ENCODE assay signal across 10 mouse cellular contexts in the genomic region with DNA sequence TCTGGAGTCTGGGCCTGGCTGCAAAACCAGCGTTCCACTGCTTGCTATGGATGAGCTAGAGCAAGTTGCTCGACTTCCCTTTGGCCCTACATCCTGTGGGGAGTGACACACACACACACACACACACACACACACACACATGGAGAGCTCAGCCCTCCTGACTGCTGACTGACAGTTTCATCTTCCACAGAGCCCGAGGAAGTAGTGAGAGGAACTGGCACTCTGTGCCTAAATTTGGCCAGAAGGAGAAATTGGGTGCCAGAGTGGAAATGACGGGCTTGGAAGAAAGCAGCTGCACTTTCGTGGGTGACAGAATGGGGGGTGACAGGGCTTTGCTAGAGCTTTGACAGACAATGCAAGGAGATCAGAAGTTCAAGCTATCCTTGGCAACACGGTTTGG. TPM values are rescaled to one million over a fixed set of nuclear protein-coding genes. Genes with fewer than 3 reads are reported as not detected.
A peak's percentile ranks its signal among the peaks of the same experiment; 100 is the strongest.
DNase-seq lines count a peak whose midpoint lies in the region; ATAC-seq and TF ChIP-seq lines count a peak whose summit lies in the region.
"Had no signal": no experiment of that assay in that cellular context is flagged by ENCODE, and none has a peak within 500 bp of the region (broad histone marks: within the 10 kb centered on the region; RNA-seq: fewer than 3 reads in every experiment).

No protein-coding gene starts in this region.

- TF ChIP-seq CTCF in heart, adult 2 months (IDR thresholded peaks at IDR 0.05) = no peak
- TF ChIP-seq CTCF in CH12.LX (conservative IDR thresholded peaks at IDR 0.05 in 1 of 2, IDR thresholded peaks at IDR 0.05 in 1 of 2; ENCODE audit: low read depth in 2 of 2, low read length in 2 of 2) = no peak
- TF ChIP-seq CTCF in liver, embryonic 14.5 days (IDR thresholded peaks at IDR 0.05; ENCODE audit: low read depth) = no peak

- ATAC-seq in heart, embryonic 11.5 days (replicated peaks; ENCODE audit: insufficient number of reproducible peaks, low FRiP score, low TSS enrichment) = no peak
- ATAC-seq in liver, embryonic 14.5 days (ENCODE audit: insufficient read depth) = no peak
- no peak for ATAC-seq in forebrain, embryonic 11.5 days (replicated peaks; ENCODE audit: low FRiP score)
- ATAC-seq: Patski had no signal

- TF ChIP-seq POLR2A in heart, adult 2 months (IDR thresholded peaks at IDR 0.05; ENCODE audit: insufficient read depth, low read depth, low read length) = no peak
- TF ChIP-seq POLR2A in CH12.LX (IDR thresholded peaks at IDR 0.05; ENCODE audit: low read depth, low read length) = no peak

- H3K4me2 ChIP-seq in heart, embryonic 11.5 days = no peak overlapping the region
- H3K4me2 ChIP-seq in CH12.LX (ENCODE audit: insufficient read depth, low read depth, poor library complexity, severe bottlenecking) = peak overlapping the region; percentile 47
- peak overlapping the region; percentile 49; the same call in 1 of the 2 replicates for H3K4me2 ChIP-seq in liver, embryonic 14.5 days (ENCODE audit: low read depth)
- H3K4me2 ChIP-seq in forebrain, embryonic 11.5 days (ENCODE audit: low read depth, low read length, severe bottlenecking) = no peak overlapping the region

- H3K4me1 ChIP-seq in heart, adult 2 months (ENCODE audit: control insufficient read depth, insufficient read depth, low read length) = peaks cover 3% of the 10 kb centered on the region
- H3K4me1 ChIP-seq in heart, embryonic 11.5 days (ENCODE audit: control insufficient read depth, insufficient read depth, low read length) = no peaks in the 10 kb centered on the region
- H3K4me1 ChIP-seq in CH12.LX (ENCODE audit: control insufficient read depth in 1 of 2, insufficient read depth in 2 of 2) = peaks cover 5 to 18% of the 10 kb centered on the region in 2 experiments; a peak in 3 of 4 replicates
- peaks cover 0 to 3% of the 10 kb centered on the region in 2 experiments; a peak in 2 of 4 replicates for H3K4me1 ChIP-seq in liver, embryonic 14.5 days (replicated peaks; ENCODE audit: control insufficient read depth in 2 of 2, insufficient read depth in 2 of 2, low read length in 1 of 2)
- no peaks in the 10 kb centered on the region for H3K4me1 ChIP-seq in forebrain, embryonic 11.5 days (replicated peaks; ENCODE audit: control insufficient read depth, insufficient read depth, low read length)

- intact Hi-C loops in heart, adult 2 months (cut with DNase I) = no loop called here

- peak overlapping the region; percentile 31; the same call in 1 of the 2 replicates for H3K27ac ChIP-seq in heart, adult 2 months
- no peak overlapping the region for H3K27ac ChIP-seq in heart, embryonic 11.5 days (ENCODE audit: low read depth, low read length)
- no peak overlapping the region for H3K27ac ChIP-seq in CH12.LX (ENCODE audit: insufficient read depth, low read depth)
- H3K27ac ChIP-seq in liver, embryonic 14.5 days = no peak overlapping the region
- H3K27ac ChIP-seq in forebrain, embryonic 11.5 days (ENCODE audit: low read depth, low read length) = no peak overlapping the region

- DNase-seq in heart, adult 2 months = peak in 1 of 2 experiments; percentile 65
- DNase-seq in CH12.LX (ENCODE audit: extremely low read depth) = no peak
- DNase-seq in gastrocnemius, postnatal 10 days = peak; percentile 22
- no peak for DNase-seq in liver, embryonic 14.5 days (ENCODE audit: low read depth in 3 of 3, low spot score in 3 of 3)
- peak; percentile 47 for DNase-seq in splenic B cell, adult 2 months (ENCODE audit: low read depth, low spot score)
- DNase-seq in forebrain, embryonic 11.5 days (ENCODE audit: low spot score) = no peak
- no peak for DNase-seq in embryo, embryonic 10 days (ENCODE audit: low spot score)

- H3K9ac ChIP-seq in heart, adult 2 months (ENCODE audit: low read depth, low read length) = no peak overlapping the region
- H3K9ac ChIP-seq in heart, embryonic 11.5 days (ENCODE audit: low read depth, low read length) = no peak overlapping the region
- H3K9ac ChIP-seq in CH12.LX (ENCODE audit: insufficient read depth, low read depth) = no peak overlapping the region
- no peak overlapping the region for H3K9ac ChIP-seq in liver, embryonic 14.5 days (replicated peaks)
- H3K9ac ChIP-seq in forebrain, embryonic 11.5 days (ENCODE audit: low read length) = no peak overlapping the region

- in situ Hi-C loops in CH12.LX (cut with MboI; ENCODE audit: low pct_ligation_motif_present, low pct_unique_long_range_greater_than_20kb, low sequenced_read_pairs) = no loop called here

- no peak for TF ChIP-seq RAD21 in CH12.LX (IDR thresholded peaks at IDR 0.05; ENCODE audit: low read depth, low read length)

- H3K79me2 ChIP-seq in heart, adult 2 months (replicated peaks; ENCODE audit: control insufficient read depth, insufficient read depth, low read length) = no peaks in the 10 kb centered on the region
- no peaks in the 10 kb centered on the region for H3K79me2 ChIP-seq in CH12.LX (replicated peaks; ENCODE audit: control insufficient read depth, extremely low read depth, insufficient read depth, poor library complexity, severe bottlenecking)

- no peak overlapping the region for H3K4me3 ChIP-seq in heart, adult 2 months
- no peak overlapping the region for H3K4me3 ChIP-seq in heart, embryonic 11.5 days (ENCODE audit: low read depth, low read length)
- no peak overlapping the region for H3K4me3 ChIP-seq in CH12.LX (replicated peaks in 1 of 3; ENCODE audit: low read depth in 2 of 3, low read length in 2 of 3, poor library complexity in 1 of 3)
- H3K4me3 ChIP-seq in liver, embryonic 14.5 days (ENCODE audit: insufficient read depth in 1 of 2, low read depth in 2 of 2, low read length in 2 of 2) = no peak overlapping the region
- no peak overlapping the region for H3K4me3 ChIP-seq in forebrain, embryonic 11.5 days (ENCODE audit: low read depth, low read length)

- H3K9me3 ChIP-seq in heart, embryonic 11.5 days (replicated peaks; ENCODE audit: control insufficient read depth, low read length) = no peaks in the 10 kb centered on the region
- peaks cover 3% of the 10 kb centered on the region for H3K9me3 ChIP-seq in CH12.LX (replicated peaks; ENCODE audit: low read length)
- H3K9me3 ChIP-seq in liver, embryonic 14.5 days (ENCODE audit: control insufficient read depth, low read length) = no peaks in the 10 kb centered on the region
- no peaks in the 10 kb centered on the region for H3K9me3 ChIP-seq in forebrain, embryonic 11.5 days (ENCODE audit: control insufficient read depth, low read length)

- no peak for TF ChIP-seq EP300 in heart, adult 2 months (IDR thresholded peaks at IDR 0.05; ENCODE audit: insufficient read depth, low read depth, low read length)
- no peak for TF ChIP-seq EP300 in CH12.LX (IDR thresholded peaks at IDR 0.05; ENCODE audit: low read length)
- no peak for TF ChIP-seq EP300 in liver, embryonic 14.5 days (IDR thresholded peaks at IDR 0.05; ENCODE audit: low read depth)

- H3K36me3 ChIP-seq in heart, adult 2 months (ENCODE audit: control insufficient read depth, insufficient read depth, low read length) = no peaks in the 10 kb centered on the region
- no peaks in the 10 kb centered on the region for H3K36me3 ChIP-seq in heart, embryonic 11.5 days (ENCODE audit: control insufficient read depth, insufficient read depth, low read length)
- no peaks in the 10 kb centered on the region for H3K36me3 ChIP-seq in CH12.LX (replicated peaks in 1 of 2; ENCODE audit: control insufficient read depth in 1 of 2, insufficient read depth in 1 of 2, low read length in 1 of 2)
- no peaks in the 10 kb centered on the region for H3K36me3 ChIP-seq in liver, embryonic 14.5 days (replicated peaks; ENCODE audit: control insufficient read depth, insufficient read depth, low read depth)
- H3K36me3 ChIP-seq in splenic B cell, adult 2 months (ENCODE audit: control insufficient read depth, insufficient read depth, low read length, poor library complexity, severe bottlenecking) = no peaks in the 10 kb centered on the region
- no peaks in the 10 kb centered on the region for H3K36me3 ChIP-seq in forebrain, embryonic 11.5 days (ENCODE audit: control insufficient read depth, insufficient read depth, low read length)

- WGBS in heart, adult 2 months = 37% methylated on average over 6 of the region's 6 CpGs
- WGBS in heart, embryonic 11.5 days (ENCODE audit: insufficient replicate concordance) = 50% methylated on average over 6 of the region's 6 CpGs
- 18% methylated on average over 6 of the region's 6 CpGs for WGBS in liver, embryonic 14.5 days (ENCODE audit: insufficient replicate concordance)
- 69% methylated on average over 6 of the region's 6 CpGs for WGBS in forebrain, embryonic 11.5 days

- H3K27me3 ChIP-seq in heart, adult 2 months (ENCODE audit: control insufficient read depth, insufficient read depth, low read length) = no peaks in the 10 kb centered on the region
- no peaks in the 10 kb centered on the region for H3K27me3 ChIP-seq in heart, embryonic 11.5 days (ENCODE audit: control insufficient read depth, insufficient read depth, low read length)
- H3K27me3 ChIP-seq in CH12.LX (replicated peaks) = peaks cover 15% of the 10 kb centered on the region
- H3K27me3 ChIP-seq in liver, embryonic 14.5 days (ENCODE audit: control insufficient read depth, insufficient read depth, low read length) = no peaks in the 10 kb centered on the region
- no peaks in the 10 kb centered on the region for H3K27me3 ChIP-seq in splenic B cell, adult 2 months (ENCODE audit: control insufficient read depth, insufficient read depth, low read length, poor library complexity, severe bottlenecking)
- H3K27me3 ChIP-seq in forebrain, embryonic 11.5 days (ENCODE audit: control insufficient read depth, insufficient read depth, low read length) = no peaks in the 10 kb centered on the region

- dilution Hi-C loops in CH12.LX (cut with MboI; ENCODE audit: extremely low pct_ligation_motif_present, extremely low pct_unique_long_range_greater_than_20kb, low sequenced_read_pairs) = no loop called here

RNA-seq across cellular contexts. Expression of gene Bex6, which starts 9.5 kb away (rescaled TPM):
- not detected for total RNA-seq in heart, adult 2 months (2021)
- not detected in 2 replicates for polyA plus RNA-seq in heart, adult 2 months (2012; rRNA removed)
- polyA plus RNA-seq in heart, embryonic 11.5 days (2014; fragmentation: Nextera tagmentation; extraction: Ambion mirVana) = 0.42 TPM in 1 of 2 replicates, not detected in the other
- total RNA-seq in CH12.LX (2012; rRNA removed) = not detected in 2 replicates
- total RNA-seq in CH12.LX (2014; rRNA removed) = not detected in 2 replicates
- polyA plus RNA-seq in CH12.LX (2012; ENCODE audit: insufficient read length, low read depth) = not detected in 2 replicates
- total RNA-seq in gastrocnemius, postnatal 10 days (2021) = under 1 TPM in 1 of 2 experiments, not detected in 1; 0.47 TPM
- polyA plus RNA-seq in liver, embryonic 14.5 days (2012; rRNA removed) = 0.52 and 0.90 TPM in 2 replicates
- polyA plus RNA-seq in liver, embryonic 14.5 days (2014; fragmentation: Nextera tagmentation; extraction: Ambion mirVana) = 0.70 and 0.71 TPM in 2 replicates
- polyA plus RNA-seq in forebrain, embryonic 11.5 days (2014; fragmentation: Nextera tagmentation; extraction: Ambion mirVana) = 0.35 TPM in 1 of 2 replicates, not detected in the other
- polyA plus RNA-seq: frontal cortex, adult 2 months; Patski had no signal

RNA-seq across cellular contexts. Expression of gene Nrros, which starts 23.7 kb away (rescaled TPM):
- 1 to 10 TPM; 3.9 to 4.7 TPM for total RNA-seq in heart, adult 2 months (2021)
- polyA plus RNA-seq in heart, adult 2 months (2012; rRNA removed) = 9.1 and 9.5 TPM in 2 replicates
- polyA plus RNA-seq in heart, embryonic 11.5 days (2014; fragmentation: Nextera tagmentation; extraction: Ambion mirVana) = 5.9 and 6.6 TPM in 2 replicates
- total RNA-seq in CH12.LX (2012; rRNA removed) (49.6 and 54.9 TPM in 2 replicates), CH12.LX (2014; rRNA removed) (55.1 and 64.3 TPM in 2 replicates)
- polyA plus RNA-seq in CH12.LX (2012; ENCODE audit: insufficient read length, low read depth) = 52.2 and 71.0 TPM in 2 replicates
- 1 to 10 TPM; 7.4 to 9.0 TPM for total RNA-seq in gastrocnemius, postnatal 10 days (2021)
- polyA plus RNA-seq in liver, embryonic 14.5 days (2012; rRNA removed) = 11.6 and 13.2 TPM in 2 replicates
- 18.8 and 18.9 TPM in 2 replicates for polyA plus RNA-seq in liver, embryonic 14.5 days (2014; fragmentation: Nextera tagmentation; extraction: Ambion mirVana)
- 6.7 and 7.5 TPM in 2 replicates for polyA plus RNA-seq in forebrain, embryonic 11.5 days (2014; fragmentation: Nextera tagmentation; extraction: Ambion mirVana)
- polyA plus RNA-seq: Patski had no signal

RNA-seq across cellular contexts. Expression of gene Fbxo45, which starts 57.8 kb away (rescaled TPM):
- 10 to 100 TPM; 10.8 to 13.5 TPM for total RNA-seq in heart, adult 2 months (2021)
- 3.3 and 6.2 TPM in 2 replicates for polyA plus RNA-seq in heart, adult 2 months (2012; rRNA removed)
- 11.2 and 12.4 TPM in 2 replicates for polyA plus RNA-seq in heart, embryonic 11.5 days (2014; fragmentation: Nextera tagmentation; extraction: Ambion mirVana)
- 22.4 and 24.0 TPM in 2 replicates for total RNA-seq in CH12.LX (2012; rRNA removed)
- total RNA-seq in CH12.LX (2014; rRNA removed) = 24.4 and 25.4 TPM in 2 replicates
- 20.0 and 21.4 TPM in 2 replicates for polyA plus RNA-seq in CH12.LX (2012; ENCODE audit: insufficient read length, low read depth)
- 10 to 100 TPM; 11.2 to 11.6 TPM for total RNA-seq in gastrocnemius, postnatal 10 days (2021)
- 2.7 and 4.0 TPM in 2 replicates for polyA plus RNA-seq in liver, embryonic 14.5 days (2012; rRNA removed)
- polyA plus RNA-seq in liver, embryonic 14.5 days (2014; fragmentation: Nextera tagmentation; extraction: Ambion mirVana) = 5.1 and 6.6 TPM in 2 replicates
- 28.0 and 31.1 TPM in 2 replicates for polyA plus RNA-seq in forebrain, embryonic 11.5 days (2014; fragmentation: Nextera tagmentation; extraction: Ambion mirVana)

RNA-seq across cellular contexts. Expression of gene Wdr53, which starts 57.9 kb away (rescaled TPM):
- 1 to 10 TPM; 7.6 TPM for total RNA-seq in heart, adult 2 months (2021)
- polyA plus RNA-seq in heart, adult 2 months (2012; rRNA removed) = 3.3 and 8.1 TPM in 2 replicates
- 11.1 and 14.3 TPM in 2 replicates for polyA plus RNA-seq in heart, embryonic 11.5 days (2014; fragmentation: Nextera tagmentation; extraction: Ambion mirVana)
- total RNA-seq in CH12.LX (2012; rRNA removed) (22.7 and 26.1 TPM in 2 replicates), CH12.LX (2014; rRNA removed) (56.4 and 57.3 TPM in 2 replicates)
- 28.6 and 38.9 TPM in 2 replicates for polyA plus RNA-seq in CH12.LX (2012; ENCODE audit: insufficient read length, low read depth)
- 1 to 10 TPM; 6.1 to 7.3 TPM for total RNA-seq in gastrocnemius, postnatal 10 days (2021)
- polyA plus RNA-seq in liver, embryonic 14.5 days (2012; rRNA removed) = 4.8 and 7.9 TPM in 2 replicates
- polyA plus RNA-seq in liver, embryonic 14.5 days (2014; fragmentation: Nextera tagmentation; extraction: Ambion mirVana) = 11.2 and 11.5 TPM in 2 replicates
- polyA plus RNA-seq in forebrain, embryonic 11.5 days (2014; fragmentation: Nextera tagmentation; extraction: Ambion mirVana) = 17.4 and 20.3 TPM in 2 replicates

Comparison
In these comparisons a context has a peak if more than half of its experiments do, and no peak if none do; other contexts are left out.
1. DNase-seq: peak in gastrocnemius, postnatal 10 days (single experiment) and splenic B cell, adult 2 months (single experiment); none in CH12.LX (single experiment), liver, embryonic 14.5 days (0 of 3), forebrain, embryonic 11.5 days (single experiment) and embryo, embryonic 10 days (single experiment).
2. H3K4me2 ChIP-seq: peak in CH12.LX (single experiment) and liver, embryonic 14.5 days (single experiment); none in heart, embryonic 11.5 days (single experiment) and forebrain, embryonic 11.5 days (single experiment).